Mouse (Mus musculus): ENCODE measurements around the gene Egflam.

Gene Egflam

DNA sequence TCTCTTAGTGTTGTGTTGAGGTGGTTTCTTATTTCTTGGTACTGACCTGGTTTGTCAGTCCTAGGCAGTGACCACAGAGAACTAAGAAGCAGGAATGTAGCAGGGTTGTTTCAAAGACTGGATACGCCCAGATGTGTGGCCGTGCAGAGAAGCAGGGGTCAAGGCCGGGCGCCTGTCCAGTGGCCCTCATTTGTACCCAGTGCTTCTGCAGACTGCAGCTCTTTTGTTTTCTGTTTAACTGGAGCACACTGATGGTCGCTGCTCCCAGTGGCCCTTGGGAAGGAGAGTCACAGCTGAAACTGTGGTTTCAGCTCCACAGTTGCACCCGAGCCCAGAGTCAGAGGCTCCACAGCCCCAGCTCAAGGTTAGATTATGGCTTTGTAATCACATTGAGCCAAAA, 217.6 kb downstream of the Egflam start:
- peak; percentile 44 for ATAC-seq (ENCODE audit: low TSS enrichment)

DNA sequence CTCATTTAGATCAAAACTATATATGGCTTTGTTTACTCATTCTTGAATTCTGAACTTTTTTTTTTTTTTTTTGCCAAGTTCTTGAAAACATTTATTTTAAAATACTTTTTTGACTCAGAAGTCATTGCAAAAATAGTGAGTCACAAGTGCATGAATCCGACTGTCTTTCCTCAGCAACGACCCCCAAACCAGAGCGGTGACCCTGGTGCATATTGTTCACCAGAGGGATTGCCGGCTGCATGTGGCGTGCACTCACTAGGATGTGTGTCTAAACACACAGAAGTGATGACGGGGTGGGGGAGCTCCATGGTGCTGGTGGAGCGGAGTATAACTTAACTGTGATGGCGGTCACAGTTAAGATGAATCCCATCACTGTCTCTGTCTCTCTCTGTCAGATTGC, 224.4 kb downstream of the Egflam start:
- no peak for ATAC-seq (ENCODE audit: low TSS enrichment)

DNA sequence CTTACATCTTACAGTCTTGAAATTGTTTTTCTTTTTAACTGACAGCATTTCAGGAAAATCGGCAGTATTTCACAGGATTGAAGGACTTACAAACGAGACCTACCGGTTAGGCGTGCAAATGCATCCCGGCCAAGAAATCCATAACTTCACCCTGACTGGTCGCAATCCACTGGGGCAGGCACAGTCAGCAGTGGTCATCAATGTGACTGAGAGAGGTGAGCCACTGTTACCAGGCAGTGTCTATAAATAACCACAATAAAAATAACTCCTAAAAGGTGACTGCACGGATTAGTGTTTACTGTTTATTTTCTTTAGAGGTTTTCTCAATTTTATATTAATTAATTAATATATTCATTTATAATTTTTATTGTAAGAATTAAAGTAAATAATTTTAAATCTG, 224.8 kb downstream of the Egflam start:
- no peak for ATAC-seq (ENCODE audit: low TSS enrichment)

DNA sequence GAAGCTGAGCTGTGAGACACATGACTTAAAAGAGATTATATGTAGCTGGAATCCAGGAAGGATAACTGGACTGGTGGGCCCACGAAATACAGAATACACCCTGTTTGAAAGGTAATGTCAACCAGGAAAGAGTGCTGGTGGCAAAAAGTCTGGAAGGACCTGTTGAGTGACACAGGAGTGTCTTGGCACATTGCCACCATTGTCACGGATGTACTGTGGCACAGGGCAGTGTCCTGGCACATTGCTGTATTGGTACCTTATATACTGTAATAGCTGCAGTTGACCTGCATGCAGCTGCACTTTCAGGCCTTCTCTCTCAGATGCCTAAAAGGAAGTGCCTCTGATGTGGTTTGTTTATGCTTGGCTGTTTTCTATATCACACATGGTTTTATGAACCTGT, 225.3 kb downstream of the Egflam start:
- no peak for ATAC-seq (ENCODE audit: low TSS enrichment)

DNA sequence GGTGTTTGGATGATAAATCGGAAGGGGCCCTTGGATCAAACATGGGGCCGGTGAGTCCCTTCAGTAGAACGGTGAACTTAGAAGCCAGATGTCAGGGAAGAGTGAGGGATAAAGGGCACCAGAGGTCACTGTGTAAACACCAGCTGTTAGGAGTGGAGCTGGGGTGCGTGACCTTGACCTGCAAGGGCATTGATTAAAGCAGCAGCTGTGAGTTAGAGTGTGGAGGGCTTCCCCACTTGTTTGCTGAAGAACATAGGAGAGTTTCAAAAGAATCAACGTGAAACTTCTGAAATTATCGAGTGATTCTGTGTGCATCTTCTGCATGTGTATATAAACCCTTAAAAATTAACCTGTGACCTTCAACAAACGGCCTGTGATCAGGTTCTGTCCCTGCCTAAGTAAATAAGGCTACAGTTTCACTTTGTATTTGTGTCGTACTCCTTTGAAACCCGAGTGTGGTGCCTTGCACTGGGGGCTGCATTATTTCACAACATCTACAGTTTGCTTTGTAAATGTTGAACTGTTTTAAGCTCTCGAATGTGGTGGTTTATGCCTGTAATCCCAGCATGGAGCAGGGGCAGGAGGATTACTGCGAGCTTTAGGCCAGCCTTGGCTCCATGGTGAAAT, 230.2 kb downstream of the Egflam start:
- ATAC-seq (ENCODE audit: low TSS enrichment): no peak

DNA sequence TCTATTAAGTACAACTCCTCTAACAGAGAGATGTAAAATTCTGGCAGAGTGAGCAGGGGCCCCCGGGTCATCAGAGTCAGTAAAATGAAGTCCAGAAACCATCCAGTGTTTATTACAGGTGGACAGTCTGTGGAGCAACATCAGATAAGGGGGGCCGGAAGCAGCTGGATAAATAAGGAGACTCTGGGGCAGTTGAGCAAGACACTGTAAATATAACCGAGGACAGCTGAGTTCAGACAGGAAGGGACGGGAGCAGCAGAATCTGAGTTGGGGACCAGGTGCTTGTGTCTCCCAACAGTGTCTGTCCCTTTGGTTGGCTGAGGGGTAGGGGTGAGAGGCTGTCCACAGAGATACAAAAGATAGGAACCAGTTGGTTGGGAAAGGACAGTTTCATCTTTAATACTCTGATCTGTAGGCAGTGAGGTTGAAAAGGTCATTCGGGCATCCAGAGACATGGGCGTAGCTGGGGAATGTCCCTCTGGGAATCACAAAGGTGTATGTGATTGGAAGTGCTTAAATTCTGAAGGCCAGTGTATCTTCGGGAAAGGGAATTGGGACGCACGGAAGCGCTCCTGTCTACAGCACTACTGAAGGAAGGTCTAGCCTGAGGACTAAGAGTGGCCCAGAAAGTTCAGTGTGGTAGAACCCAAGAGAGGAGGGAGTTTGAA, 230.8 kb downstream of the Egflam start:
- ATAC-seq (ENCODE audit: low TSS enrichment): no peak

DNA sequence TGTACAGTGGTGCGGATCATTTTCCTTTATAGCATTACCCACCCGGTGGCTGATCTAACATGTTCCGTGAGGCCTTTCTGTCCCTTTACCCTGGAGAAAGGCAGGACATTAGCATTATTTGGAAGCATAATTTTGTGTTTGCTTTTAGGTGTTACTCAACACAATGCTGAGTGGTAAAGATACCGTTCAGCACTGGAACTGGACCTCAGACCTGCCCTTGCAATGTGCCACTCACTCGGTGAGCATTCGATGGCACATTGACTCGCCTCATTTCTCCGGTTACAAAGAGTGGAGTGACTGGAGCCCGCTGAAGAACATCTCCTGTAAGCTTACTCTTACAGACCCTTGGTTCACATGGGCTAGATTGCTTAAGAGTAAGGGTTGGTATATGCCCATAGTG, 231.5 kb downstream of the Egflam start:
- ATAC-seq (ENCODE audit: low TSS enrichment): no peak

DNA sequence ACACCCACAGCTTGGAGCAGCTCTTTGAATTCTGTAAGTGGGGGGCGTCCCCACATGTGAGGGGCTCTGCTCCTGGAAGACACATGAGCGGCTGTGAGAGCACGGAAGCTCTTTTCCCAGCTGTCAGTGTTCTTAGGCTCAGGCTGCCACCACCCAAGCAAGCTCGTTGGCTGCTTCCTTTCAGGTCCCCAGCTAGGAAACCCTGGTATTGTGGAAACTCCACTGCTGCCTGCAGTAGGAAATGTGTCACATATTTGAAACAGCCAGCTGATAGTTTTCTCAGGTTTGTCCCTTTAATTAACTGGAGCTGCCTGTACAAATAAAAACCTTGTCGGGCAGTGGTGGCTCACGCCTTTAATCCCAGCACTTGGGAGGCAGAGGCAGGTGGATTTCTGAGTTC, 234.3 kb downstream of the Egflam start:
- ATAC-seq (ENCODE audit: low TSS enrichment): no peak

DNA sequence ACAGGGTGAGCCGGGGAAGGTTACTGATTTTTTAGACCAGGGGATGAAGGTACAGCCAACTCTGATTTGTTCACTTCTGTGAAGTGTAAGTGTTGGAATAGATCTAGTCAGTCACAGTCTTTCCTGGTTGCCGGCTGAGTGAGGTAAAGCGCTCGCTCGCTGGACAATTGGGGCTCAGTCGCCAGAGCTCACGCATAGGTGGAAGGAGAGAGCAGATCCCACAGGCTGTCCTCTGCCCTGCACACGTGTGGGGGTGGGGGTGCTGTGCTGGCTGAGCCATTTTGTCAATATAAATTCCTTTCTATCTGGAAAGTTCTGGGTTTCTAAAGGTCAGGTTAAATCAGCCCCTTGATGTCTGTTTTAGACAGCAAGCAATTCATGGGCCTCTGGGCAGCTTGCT, 237.9 kb downstream of the Egflam start:
- no peak for ATAC-seq (ENCODE audit: low TSS enrichment)

DNA sequence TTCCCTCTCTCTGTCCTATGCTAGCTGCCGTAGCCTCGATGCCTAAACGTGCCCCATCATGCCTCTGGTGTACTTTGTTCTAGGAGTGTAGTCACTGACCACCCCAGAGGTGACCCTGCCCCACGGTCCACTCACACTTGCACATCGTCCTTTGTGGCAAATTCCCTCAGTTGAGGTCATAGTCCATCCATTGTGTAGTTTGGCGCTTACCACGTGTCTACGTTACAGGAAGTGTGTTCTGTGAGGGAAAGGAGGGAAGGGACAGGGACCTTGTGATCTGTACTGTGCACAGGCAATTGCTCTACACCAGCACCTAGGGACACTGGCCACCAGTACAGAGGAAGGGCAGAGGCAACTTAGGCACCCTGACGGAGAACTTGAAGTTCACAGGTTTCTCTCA, 238.3 kb downstream of the Egflam start:
- ATAC-seq (ENCODE audit: low TSS enrichment): no peak

DNA sequence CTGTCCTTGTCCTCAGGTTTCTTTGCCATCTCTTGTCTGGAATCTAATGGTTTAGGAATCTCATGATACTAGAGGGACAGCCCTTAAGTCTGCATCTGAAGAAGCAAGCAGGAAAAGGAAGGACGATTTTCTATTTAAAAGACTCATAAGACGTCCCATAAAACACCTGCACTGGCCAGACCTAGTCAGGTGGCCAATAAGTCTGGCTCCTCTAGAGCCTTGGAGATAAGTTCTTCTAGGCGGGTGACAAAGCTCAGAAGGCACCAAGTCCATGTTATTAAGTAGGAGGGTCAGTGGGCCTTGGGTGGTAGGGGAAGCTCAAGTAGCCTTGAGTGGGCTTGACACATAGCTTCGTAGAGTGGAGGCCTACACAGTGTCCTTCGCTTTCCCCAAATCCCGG, 240.5 kb downstream of the Egflam start:
- no peak for ATAC-seq (ENCODE audit: low TSS enrichment)
